9 mouse cellular contexts compared by ENCODE assay signal in genomic region chr5:30667686-30668085, GRCm38 (mm10). TPM values are rescaled to one million over a fixed set of nuclear protein-coding genes. Genes with fewer than 3 reads are reported as not detected.
DNase-seq lines count a peak whose midpoint lies in the region; ATAC-seq and TF ChIP-seq lines count a peak whose summit lies in the region.
"Had no signal": no experiment of that assay in that cellular context is flagged by ENCODE, and none has a peak within 500 bp of the region (broad histone marks: within the 10 kb centered on the region; RNA-seq: fewer than 3 reads in every experiment).

No protein-coding gene starts in this region.

- no peaks in the 10 kb centered on the region for H3K9me3 ChIP-seq in liver, embryonic 13.5 days (replicated peaks)

- H3K27ac ChIP-seq in spleen, adult 2 months (ENCODE audit: insufficient read depth, low read length) = no peak overlapping the region
- peak overlapping the region; percentile 87 for H3K27ac ChIP-seq in liver, embryonic 13.5 days

- DNase-seq in embryo, embryonic 10.5 days (ENCODE audit: low spot score) = peak; percentile 28
- DNase-seq in embryo, embryonic 10 days (ENCODE audit: low spot score) = no peak
- DNase-seq in spleen, adult 2 months (ENCODE audit: low read depth in 1 of 2, low spot score in 2 of 2) = no peak
- DNase-seq in spleen, postnatal 14 days (ENCODE audit: low spot score in 2 of 2) = no peak
- DNase-seq in liver, embryonic 13.5 days = no peak
- DNase-seq in layer of hippocampus, postnatal 25 days (ENCODE audit: extremely low spot score in 1 of 2, low spot score in 1 of 2) = no peak
- no peak for DNase-seq in right cerebral cortex, postnatal 36 days (ENCODE audit: low spot score in 2 of 2)
- no peak for DNase-seq in natural killer cell, adult 2 months (ENCODE audit: low spot score in 2 of 2)
- DNase-seq: cerebellum, adult 11-12 months had no signal

- H3K4me1 ChIP-seq in spleen, adult 2 months (ENCODE audit: control insufficient read depth, insufficient read depth, insufficient read length) = peaks cover 6% of the 10 kb centered on the region; the same call in 1 of the 2 replicates
- H3K4me1 ChIP-seq in liver, embryonic 13.5 days (replicated peaks) = peaks cover 40% of the 10 kb centered on the region

- H3K27me3 ChIP-seq in spleen, adult 2 months (ENCODE audit: control insufficient read depth, insufficient read depth, low read length) = no peaks in the 10 kb centered on the region
- no peaks in the 10 kb centered on the region for H3K27me3 ChIP-seq in liver, embryonic 13.5 days

- H3K36me3 ChIP-seq in spleen, adult 2 months (ENCODE audit: control insufficient read depth, insufficient read depth, low read length) = peaks cover 10% of the 10 kb centered on the region
- peaks cover 45% of the 10 kb centered on the region for H3K36me3 ChIP-seq in liver, embryonic 13.5 days

- 2% methylated on average over 3 of the region's 3 CpGs for WGBS in spleen, adult 2 months
- WGBS in liver, embryonic 13.5 days (ENCODE audit: insufficient replicate concordance) = 0% methylated on average over 3 of the region's 3 CpGs

- ATAC-seq in liver, embryonic 13.5 days (ENCODE audit: low read depth) = no peak

- peak overlapping the region; percentile 84 for H3K4me3 ChIP-seq in spleen, adult 2 months (ENCODE audit: extremely low read depth, insufficient read depth, insufficient read length)
- H3K4me3 ChIP-seq in liver, embryonic 13.5 days (replicated peaks) = peak overlapping the region; percentile 93

- no peak for TF ChIP-seq CTCF in spleen, adult 2 months (IDR thresholded peaks at IDR 0.05; ENCODE audit: extremely low read depth, insufficient read depth, insufficient read length, insufficient replicate concordance)

- TF ChIP-seq POLR2A in spleen, adult 2 months (IDR thresholded peaks at IDR 0.05; ENCODE audit: low read depth, low read length) = no peak

- H3K9ac ChIP-seq in liver, embryonic 13.5 days = peak overlapping the region; percentile 98

- H3K4me2 ChIP-seq in liver, embryonic 13.5 days = peak overlapping the region; percentile 80

RNA-seq across cellular contexts. Expression of gene Cenpa, which starts 1.1 kb away (rescaled TPM):
- polyA plus RNA-seq in spleen, adult 2 months (2012; rRNA removed) = 47.7 and 56.4 TPM in 2 replicates
- polyA plus RNA-seq in liver, embryonic 13.5 days (2015; fragmentation: Nextera tagmentation; extraction: Ambion mirVana) = 229 and 232 TPM in 2 replicates
- 1 to 10 TPM; 3.8 to 3.9 TPM for total RNA-seq in layer of hippocampus, postnatal 25 days (2021)

RNA-seq across cellular contexts. Expression of gene Slc35f6, which starts 20.0 kb away (rescaled TPM):
- 56.6 and 78.5 TPM in 2 replicates for polyA plus RNA-seq in spleen, adult 2 months (2012; rRNA removed)
- polyA plus RNA-seq in liver, embryonic 13.5 days (2015; fragmentation: Nextera tagmentation; extraction: Ambion mirVana) = 10.2 and 10.6 TPM in 2 replicates
- total RNA-seq in layer of hippocampus, postnatal 25 days (2021) = 10 to 100 TPM; 34.7 to 35.3 TPM

RNA-seq across cellular contexts. Expression of gene Dpysl5, which starts 43.7 kb away (rescaled TPM):
- 0.06 and 0.15 TPM in 2 replicates for polyA plus RNA-seq in spleen, adult 2 months (2012; rRNA removed)
- polyA plus RNA-seq in liver, embryonic 13.5 days (2015; fragmentation: Nextera tagmentation; extraction: Ambion mirVana) = 0.20 and 0.33 TPM in 2 replicates
- 10 to 100 TPM; 40.5 to 46.6 TPM for total RNA-seq in layer of hippocampus, postnatal 25 days (2021)
